Mouse (Mus musculus): ENCODE data around the gene Gm10260. TPM values are rescaled to one million over a fixed set of nuclear protein-coding genes. Genes with fewer than 3 reads are reported as not detected.
A peak's percentile ranks its signal among the peaks of the same experiment; 100 is the strongest.

Gm10260 gene
- polyA plus RNA-seq (2015; fragmentation: Nextera tagmentation; extraction: Ambion mirVana) = 7.2 and 8.2 TPM in 2 replicates

- no peaks in the 10 kb centered on the region for H3K9me3 ChIP-seq (replicated peaks)
- ATAC-seq (ENCODE audit: low read depth) (no peak), DNase-seq (no peak)
- no peak within 1 kb of the TSS for H3K9ac ChIP-seq
- no peak within 1 kb of the TSS for H3K4me2 ChIP-seq
- H3K4me1 ChIP-seq (replicated peaks) = peaks cover 31% of the 10 kb centered on the region
- H3K4me3 ChIP-seq (replicated peaks) = no peak within 1 kb of the TSS
- H3K27ac ChIP-seq = no peak within 1 kb of the TSS
- no peaks in the 10 kb centered on the region for H3K36me3 ChIP-seq
- WGBS (ENCODE audit: insufficient replicate concordance) = 90% methylated on average over 11 of the region's 11 CpGs
- H3K27me3 ChIP-seq = no peaks in the 10 kb centered on the region
These were observed at the start of gene Gm10260 for GRCm38 (mm10) chr13:97760532-97760931. TSS of gene Gm10260 (minus strand) at chr13:97760632.

GRCm38 (mm10) chr13:97809828-97810227 is 49.4 kb upstream of the Gm10260 start:
- no peaks in the 10 kb centered on the region for H3K4me1 ChIP-seq (replicated peaks)

GRCm38 (mm10) chr13:97805907-97806306 is 45.5 kb upstream of the Gm10260 start:
- no peak overlapping the region for H3K4me2 ChIP-seq
- no peak for ATAC-seq (ENCODE audit: low read depth)
- H3K9me3 ChIP-seq (replicated peaks) = no peaks in the 10 kb centered on the region
- DNase-seq = no peak
- 70% methylated on average over 9 of the region's 9 CpGs for WGBS (ENCODE audit: insufficient replicate concordance)
- no peaks in the 10 kb centered on the region for H3K4me1 ChIP-seq (replicated peaks)
- H3K27me3 ChIP-seq = peaks cover 6% of the 10 kb centered on the region; the same call in 1 of the 2 replicates
- no peak overlapping the region for H3K9ac ChIP-seq
- no peaks in the 10 kb centered on the region for H3K36me3 ChIP-seq
- H3K4me3 ChIP-seq (replicated peaks) = no peak overlapping the region
- H3K27ac ChIP-seq = no peak overlapping the region

More at GRCm38 (mm10) chr13:97809828-97810227, 49.4 kb upstream of the Gm10260 start:
- ATAC-seq (ENCODE audit: low read depth) (no peak), DNase-seq (no peak)
- no peak overlapping the region for H3K4me2 ChIP-seq
- no peaks in the 10 kb centered on the region for H3K9me3 ChIP-seq (replicated peaks)
- H3K9ac ChIP-seq = no peak overlapping the region
- H3K27ac ChIP-seq = no peak overlapping the region
- peaks cover 6% of the 10 kb centered on the region; the same call in 1 of the 2 replicates for H3K27me3 ChIP-seq
- H3K4me3 ChIP-seq (replicated peaks) = no peak overlapping the region
- H3K36me3 ChIP-seq = no peaks in the 10 kb centered on the region
- WGBS (ENCODE audit: insufficient replicate concordance) = 64% methylated on average over 4 of the region's 4 CpGs

GRCm38 (mm10) chr13:97802386-97802785 is 42.0 kb upstream of the Gm10260 start:
- DNase-seq (no peak), ATAC-seq (ENCODE audit: low read depth) (no peak)
- no peak overlapping the region for H3K4me2 ChIP-seq
- H3K4me3 ChIP-seq (replicated peaks) = no peak overlapping the region
- no peak overlapping the region for H3K9ac ChIP-seq
- peaks cover 6% of the 10 kb centered on the region for H3K27me3 ChIP-seq
- no peaks in the 10 kb centered on the region for H3K36me3 ChIP-seq
- no peak overlapping the region for H3K27ac ChIP-seq
- H3K4me1 ChIP-seq (replicated peaks) = no peaks in the 10 kb centered on the region
- WGBS (ENCODE audit: insufficient replicate concordance) = 63% methylated on average over 4 of the region's 4 CpGs
- H3K9me3 ChIP-seq (replicated peaks) = no peaks in the 10 kb centered on the region

GRCm38 (mm10) chr13:97797462-97797861 is 37.0 kb upstream of the Gm10260 start:
- whole genome bisulfite sequencing (ENCODE audit: insufficient replicate concordance) = 67% methylated on average over 5 of the region's 5 CpGs
- peaks cover 20% of the 10 kb centered on the region for H3K4me1 ChIP-seq (replicated peaks)
- H3K27me3 ChIP-seq = peaks cover 6% of the 10 kb centered on the region
- no peak overlapping the region for H3K4me2 ChIP-seq
- no peaks in the 10 kb centered on the region for H3K36me3 ChIP-seq
- H3K9me3 ChIP-seq (replicated peaks) = no peaks in the 10 kb centered on the region
- no peak overlapping the region for H3K9ac ChIP-seq
- DNase-seq = no peak
- no peak overlapping the region for H3K4me3 ChIP-seq (replicated peaks)
- no peak overlapping the region for H3K27ac ChIP-seq
- no peak for ATAC-seq (ENCODE audit: low read depth)

GRCm38 (mm10) chr13:97794780-97795179 is 34.3 kb upstream of the Gm10260 start:
- no peaks in the 10 kb centered on the region for H3K9me3 ChIP-seq (replicated peaks)
- peak; percentile 55 for ATAC-seq (ENCODE audit: low read depth)
- H3K4me3 ChIP-seq (replicated peaks) = no peak overlapping the region
- WGBS (ENCODE audit: insufficient replicate concordance) = 8% methylated on average over 1 of the region's 1 CpGs
- no peaks in the 10 kb centered on the region for H3K36me3 ChIP-seq
- H3K27ac ChIP-seq = no peak overlapping the region
- H3K9ac ChIP-seq = no peak overlapping the region; the same call in 1 of the 2 replicates
- peaks cover 3% of the 10 kb centered on the region for H3K27me3 ChIP-seq
- H3K4me1 ChIP-seq (replicated peaks) = peaks cover 24% of the 10 kb centered on the region
- no peak for DNase-seq
- H3K4me2 ChIP-seq = no peak overlapping the region

GRCm38 (mm10) chr13:97793932-97794331 is 33.5 kb upstream of the Gm10260 start:
- Histone ChIP-seq H3K27me3 (peaks cover 3% of the 10 kb centered on the region), H3K4me3 (replicated peaks) (no peak overlapping the region), H3K4me2 (no peak overlapping the region), H3K9me3 (replicated peaks) (no peaks in the 10 kb centered on the region), H3K36me3 (no peaks in the 10 kb centered on the region), H3K27ac (peak overlapping the region; percentile 21; the same call in 1 of the 2 replicates), H3K4me1 (replicated peaks) (peaks cover 31% of the 10 kb centered on the region), H3K9ac (peak overlapping the region; percentile 16; the same call in 1 of the 2 replicates)
- ATAC-seq (ENCODE audit: low read depth) = peak; percentile 79
- DNase-seq = peak; percentile 45
- 10% methylated on average over 1 of the region's 1 CpGs for WGBS (ENCODE audit: insufficient replicate concordance)

- Histone ChIP-seq H3K36me3 (no peaks in the 10 kb centered on the region), H3K9me3 (replicated peaks) (no peaks in the 10 kb centered on the region), H3K27me3 (peaks cover under 1% of the 10 kb centered on the region; the same call in 1 of the 2 replicates), H3K4me2 (no peak overlapping the region), H3K4me3 (replicated peaks) (no peak overlapping the region), H3K4me1 (replicated peaks) (peaks cover 31% of the 10 kb centered on the region), H3K9ac (no peak overlapping the region), H3K27ac (no peak overlapping the region)
- DNase-seq = no peak
- ATAC-seq (ENCODE audit: low read depth) = no peak
- WGBS (ENCODE audit: insufficient replicate concordance) = 61% methylated on average over 6 of the region's 6 CpGs
These were observed 31.2 kb upstream of the Gm10260 start for GRCm38 (mm10) chr13:97791664-97792063.

GRCm38 (mm10) chr13:97789782-97790450 is 29.5 kb upstream of the Gm10260 start:
- H3K4me2 ChIP-seq = no peak overlapping the region
- no peak overlapping the region for H3K27ac ChIP-seq
- DNase-seq = no peak
- no peaks in the 10 kb centered on the region for H3K27me3 ChIP-seq
- ATAC-seq (ENCODE audit: low read depth) = no peak
- no peaks in the 10 kb centered on the region for H3K36me3 ChIP-seq
- H3K4me3 ChIP-seq (replicated peaks) = no peak overlapping the region
- peaks cover 29% of the 10 kb centered on the region for H3K4me1 ChIP-seq (replicated peaks)
- no peaks in the 10 kb centered on the region for H3K9me3 ChIP-seq (replicated peaks)
- WGBS (ENCODE audit: insufficient replicate concordance) = 38% methylated on average over 12 of the region's 12 CpGs
- H3K9ac ChIP-seq = no peak overlapping the region

- Histone ChIP-seq H3K27ac (no peak overlapping the region), H3K4me3 (replicated peaks) (no peak overlapping the region), H3K4me2 (no peak overlapping the region), H3K4me1 (replicated peaks) (peaks cover 43% of the 10 kb centered on the region), H3K9me3 (replicated peaks) (no peaks in the 10 kb centered on the region), H3K36me3 (no peaks in the 10 kb centered on the region), H3K9ac (no peak overlapping the region), H3K27me3 (no peaks in the 10 kb centered on the region)
- 74% methylated on average over 10 of the region's 10 CpGs for WGBS (ENCODE audit: insufficient replicate concordance)
- ATAC-seq (ENCODE audit: low read depth) = no peak
- no peak for DNase-seq
These were observed 24.9 kb upstream of the Gm10260 start for GRCm38 (mm10) chr13:97785167-97785835.

- DNase-seq (no peak), ATAC-seq (ENCODE audit: low read depth) (no peak)
- Histone ChIP-seq H3K27ac (0 out of 2 replicates have a peak overlapping the region, but pooled peaks have one; percentile 11), H3K9me3 (replicated peaks) (no peaks in the 10 kb centered on the region), H3K4me3 (replicated peaks) (no peak overlapping the region), H3K36me3 (no peaks in the 10 kb centered on the region), H3K9ac (no peak overlapping the region), H3K27me3 (no peaks in the 10 kb centered on the region), H3K4me1 (replicated peaks) (peaks cover 49% of the 10 kb centered on the region), H3K4me2 (no peak overlapping the region)
- WGBS (ENCODE audit: insufficient replicate concordance) = 82% methylated on average over 8 of the region's 8 CpGs
These were observed 23.2 kb upstream of the Gm10260 start for GRCm38 (mm10) chr13:97783423-97784143.
